Mouse (Mus musculus) cerebral cortex, adult 2 months (tissue): Measurements from ENCODE around the gene Sgtb.

Experiments used
- WGBS: fragments of 180-500 bp; shearing (Covaris S2); methylation state at CpG from one replicate; pipeline ENCODE4 v1.1.7; 2018; 5-methylcytosine and 5-hydroxymethylcytosine counted together

Sgtb gene

GRCm38 (mm10) chr13:104109288-104109815 lies at the start of gene Sgtb, which contains the start of gene Nln:
TSS of gene Sgtb (plus strand) at chr13:104109741.
TSS of gene Nln (minus strand) at chr13:104109614.
- WGBS, result 2% methylated on average over 30 of the region's 44 CpGs

GRCm38 (mm10) chr13:104060231-104060630 lies 49.3 kb upstream of the Sgtb start:
- 91% methylated on average over 1 of the region's 1 CpGs for WGBS

GRCm38 (mm10) chr13:104061975-104062750 lies 47.4 kb upstream of the Sgtb start:
- 62% methylated on average over 2 of the region's 2 CpGs for WGBS

- WGBS, result 87% methylated on average over 9 of the region's 9 CpGs
Observed at GRCm38 (mm10) chr13:104063061-104063460, 46.5 kb upstream of the Sgtb start.

GRCm38 (mm10) chr13:104065649-104066347 lies 43.7 kb upstream of the Sgtb start:
- 92% methylated on average over 2 of the region's 2 CpGs for WGBS

- 73% methylated on average over 11 of the region's 11 CpGs for whole genome bisulfite sequencing
Observed at GRCm38 (mm10) chr13:104069216-104069615, 40.3 kb upstream of the Sgtb start.

GRCm38 (mm10) chr13:104070703-104071102 lies 38.8 kb upstream of the Sgtb start:
- 60% methylated on average over 3 of the region's 3 CpGs for whole genome bisulfite sequencing

- WGBS, result 48% methylated on average over 9 of the region's 9 CpGs
Observed at GRCm38 (mm10) chr13:104072351-104072750, 37.2 kb upstream of the Sgtb start.

- 97% methylated on average over 8 of the region's 8 CpGs for WGBS
Observed at GRCm38 (mm10) chr13:104074230-104074629, 35.3 kb upstream of the Sgtb start.

GRCm38 (mm10) chr13:104074731-104075130 lies 34.8 kb upstream of the Sgtb start:
- 72% methylated on average over 10 of the region's 10 CpGs for WGBS

GRCm38 (mm10) chr13:104076993-104077392 lies 32.5 kb upstream of the Sgtb start:
- WGBS, result 71% methylated on average over 6 of the region's 6 CpGs

- WGBS, result 83% methylated on average over 7 of the region's 7 CpGs
Observed at GRCm38 (mm10) chr13:104082504-104082903, 27.0 kb upstream of the Sgtb start.

- WGBS, result 76% methylated on average over 2 of the region's 2 CpGs
Observed at GRCm38 (mm10) chr13:104084600-104084999, 24.9 kb upstream of the Sgtb start.

- 14% methylated on average over 1 of the region's 1 CpGs for WGBS
Observed at GRCm38 (mm10) chr13:104089387-104089786, 20.2 kb upstream of the Sgtb start.

- 5% methylated on average over 1 of the region's 1 CpGs for WGBS
Observed at GRCm38 (mm10) chr13:104091734-104092133, 17.8 kb upstream of the Sgtb start.

GRCm38 (mm10) chr13:104094531-104095385 lies 14.8 kb upstream of the Sgtb start:
- WGBS, result 54% methylated on average over 11 of the region's 11 CpGs

GRCm38 (mm10) chr13:104095955-104096354 lies 13.6 kb upstream of the Sgtb start:
- WGBS, result 63% methylated on average over 7 of the region's 7 CpGs

GRCm38 (mm10) chr13:104097190-104097589 lies 12.4 kb upstream of the Sgtb start:
- 94% methylated on average over 7 of the region's 7 CpGs for WGBS

GRCm38 (mm10) chr13:104100416-104100815 lies 9.1 kb upstream of the Sgtb start:
- 90% methylated on average over 4 of the region's 4 CpGs for WGBS

- WGBS, result 90% methylated on average over 5 of the region's 5 CpGs
Observed at GRCm38 (mm10) chr13:104101606-104102235, 7.8 kb upstream of the Sgtb start.

GRCm38 (mm10) chr13:104108651-104109287 lies 772 bp upstream of the Sgtb start:
- WGBS, result under 1% methylated on average over 24 of the region's 24 CpGs
